Mouse (Mus musculus): Measurements from ENCODE around the gene Gpr176. TPM values are rescaled to one million over a fixed set of nuclear protein-coding genes. Genes with fewer than 3 reads are reported as not detected.
"Not testable (repeated sequence)": the region's sequence is repeated elsewhere in the genome, so short reads cannot be mapped to it uniquely, and the experiment has no call there.

Gpr176 gene
- total RNA-seq, 1 experiment from 2014 or later = 3.0 TPM

- no peak for DNase-seq
Observed at GRCm38 (mm10) chr2:118301041-118301545, 72.1 kb downstream of the Gpr176 start.

DNA sequence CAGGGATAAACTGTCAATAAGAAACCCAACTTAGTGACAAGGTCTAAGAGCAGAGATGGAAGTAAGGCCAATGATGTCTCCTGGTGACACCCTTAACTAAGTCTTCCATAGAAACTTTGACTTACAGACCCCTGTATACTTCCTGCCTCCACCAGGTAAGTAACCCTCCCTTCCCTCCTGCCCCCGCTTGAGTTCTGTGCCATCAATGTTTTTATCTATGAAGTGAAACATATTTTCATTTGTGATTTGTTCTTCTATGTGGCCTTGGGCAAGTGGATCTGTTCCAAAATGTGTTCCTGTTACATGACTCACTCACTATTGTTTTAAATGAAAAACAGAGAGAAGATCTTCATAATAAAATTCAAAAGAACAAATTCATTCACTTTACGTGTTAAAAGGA, 73.2 kb downstream of the Gpr176 start:
- peak; percentile 9 for DNase-seq

GRCm38 (mm10) chr2:118298601-118299000, 74.6 kb downstream of the Gpr176 start:
- DNase-seq = no peak

DNA sequence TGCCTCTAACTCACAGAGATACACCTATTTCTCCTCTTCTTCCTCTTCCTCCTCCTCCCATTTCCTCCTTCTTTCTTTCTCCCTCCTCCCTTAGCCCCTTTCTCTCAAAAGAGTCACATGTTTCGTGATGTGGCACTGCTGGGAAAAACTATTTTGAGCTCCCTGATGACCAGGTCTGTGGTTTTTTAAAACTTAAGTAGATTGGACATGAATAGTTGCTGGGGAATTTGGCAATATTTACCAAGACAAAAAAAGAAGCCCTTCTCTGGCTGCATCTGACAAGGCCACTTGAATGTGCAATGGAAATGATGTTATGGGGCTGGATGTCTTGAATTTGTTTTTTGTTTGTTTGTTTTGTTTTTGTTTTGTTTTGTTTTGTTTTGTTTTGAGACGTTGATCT, 75.3 kb downstream of the Gpr176 start:
- DNase-seq = no peak

DNA sequence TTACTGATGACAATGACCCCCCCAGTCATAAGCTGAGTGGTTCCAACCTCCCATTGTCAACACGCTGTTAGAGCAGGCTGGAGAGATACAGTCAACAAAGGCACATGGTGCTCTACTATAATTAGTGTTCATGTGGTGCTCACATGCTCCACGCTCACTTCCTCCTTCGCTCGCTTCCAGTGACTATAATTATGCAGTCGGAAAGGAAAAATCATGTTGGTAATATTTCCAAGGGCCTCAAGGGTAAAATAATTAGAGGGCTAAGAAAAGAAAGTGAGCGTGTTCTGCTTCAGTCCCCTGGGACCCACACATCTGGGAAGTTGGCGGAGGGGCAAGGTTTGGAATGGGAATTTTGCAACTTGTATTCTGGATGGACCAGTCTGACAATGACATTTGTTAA, 77.7 kb downstream of the Gpr176 start:
- no peak for DNase-seq

DNA sequence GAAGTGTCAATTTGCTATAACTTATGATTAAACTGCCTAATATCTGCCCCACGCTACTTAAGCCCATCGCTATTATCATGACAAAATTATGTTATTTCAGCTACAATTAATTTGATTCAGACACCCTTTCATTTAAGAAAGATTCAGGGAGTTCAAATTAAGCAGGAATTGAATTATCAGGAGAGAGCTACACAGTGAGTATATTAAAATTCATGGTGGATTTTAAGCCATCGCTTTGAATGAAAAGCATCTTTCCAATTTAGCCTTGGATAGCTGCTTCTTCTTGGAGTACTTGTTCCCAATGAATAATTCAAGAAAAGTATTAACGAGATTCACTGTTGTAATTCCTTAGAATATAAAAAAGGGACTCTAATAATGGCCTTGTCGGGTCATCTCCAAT, 79.6 kb downstream of the Gpr176 start:
- no peak for DNase-seq

GRCm38 (mm10) chr2:118289066-118289460, 84.2 kb downstream of the Gpr176 start:
- not testable (repeated sequence) for DNase-seq

DNA sequence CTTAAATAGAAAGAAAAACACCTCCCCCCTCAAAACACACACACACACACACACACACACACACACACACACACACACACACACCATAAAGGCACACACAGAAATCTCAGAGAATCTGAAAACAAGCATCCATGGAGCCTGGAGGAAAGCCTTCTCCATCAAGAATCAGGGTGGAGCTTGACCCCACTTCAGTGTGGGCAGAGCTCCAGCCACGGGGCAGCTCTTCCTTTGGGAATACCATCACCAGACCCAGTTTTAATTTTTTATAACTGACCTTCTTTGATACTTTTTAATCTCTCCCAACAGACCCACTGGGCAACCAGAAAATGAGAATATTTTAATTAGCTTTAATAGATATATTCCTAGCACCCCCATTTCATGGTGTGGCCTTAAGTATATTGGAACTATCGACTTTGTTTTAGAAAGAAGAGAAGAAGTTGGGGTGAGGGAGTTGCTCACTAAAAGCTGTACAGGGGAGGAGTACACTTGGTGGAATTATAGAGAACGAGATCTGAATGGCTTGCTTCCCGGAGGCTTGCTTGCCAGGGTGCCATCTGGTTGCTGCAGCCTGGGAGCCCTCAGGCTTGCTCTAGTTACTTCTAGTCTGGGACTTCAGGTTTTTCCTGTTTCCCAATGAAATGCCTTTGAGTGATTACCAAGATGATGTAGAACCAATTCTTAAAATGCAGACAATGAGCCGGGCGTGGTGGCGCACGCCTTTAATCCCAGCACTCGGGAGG, 84.7 kb downstream of the Gpr176 start:
- DNase-seq = no peak

DNA sequence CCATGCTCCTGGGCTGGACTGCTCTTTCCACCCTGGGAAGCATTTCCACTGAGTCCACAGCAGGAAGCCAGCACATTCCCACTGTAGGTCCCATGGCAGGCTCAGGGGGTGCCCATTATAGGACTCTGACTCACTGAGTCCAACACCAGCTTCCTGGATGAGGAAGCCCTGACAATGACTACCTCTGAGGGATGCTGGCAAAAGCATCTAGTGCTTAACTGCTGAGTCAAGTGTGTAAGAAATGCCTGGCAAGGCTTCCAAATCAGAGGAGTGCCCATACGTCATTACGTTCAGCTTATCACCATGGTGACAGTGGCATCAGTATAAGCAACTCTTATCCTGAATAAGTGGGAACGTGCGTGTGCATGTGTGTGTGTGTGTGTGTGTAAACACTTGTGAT, 85.5 kb downstream of the Gpr176 start:
- DNase-seq = no peak

- no peak for DNase-seq
Observed at GRCm38 (mm10) chr2:118282467-118282866, 90.8 kb downstream of the Gpr176 start.

DNA sequence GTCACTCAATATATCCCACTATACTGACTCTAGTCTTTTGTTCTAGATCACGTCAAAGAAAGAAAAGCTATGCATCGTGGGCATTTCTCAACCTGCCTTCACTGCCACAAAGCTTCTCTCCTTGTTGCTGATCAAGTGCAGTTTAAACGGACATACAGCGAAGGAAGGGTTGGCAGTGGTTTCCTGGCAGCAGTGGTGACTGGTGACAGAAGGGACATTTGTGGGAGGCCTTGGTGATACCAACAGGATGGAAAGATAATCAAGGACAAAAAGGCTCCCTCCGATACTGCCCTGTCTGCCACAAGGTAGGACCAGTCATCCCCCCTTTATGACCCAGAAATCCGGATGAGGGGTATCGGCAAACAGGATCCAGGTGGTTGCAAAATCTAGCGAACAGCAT, 95.0 kb downstream of the Gpr176 start:
- DNase-seq = no peak

DNA sequence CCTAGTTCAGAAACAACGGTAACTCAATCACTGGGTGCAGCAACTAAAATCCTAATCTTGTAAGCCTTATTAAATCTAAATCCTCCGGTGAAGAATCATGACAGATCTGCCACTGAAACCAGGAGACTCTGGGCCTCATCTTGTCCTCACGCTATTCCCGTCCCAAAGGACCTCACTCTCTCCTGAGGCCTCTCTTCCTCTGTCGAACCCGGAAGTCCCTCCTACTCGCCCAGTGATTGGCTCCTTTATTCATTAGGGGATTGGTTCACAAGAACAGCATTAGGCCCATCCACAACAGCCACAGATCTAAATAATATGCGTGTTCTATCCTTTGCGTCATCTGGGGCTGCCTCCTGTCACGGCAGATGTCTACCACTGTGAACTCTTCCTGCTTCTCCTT, 101.6 kb downstream of the Gpr176 start:
- DNase-seq = no peak

DNA sequence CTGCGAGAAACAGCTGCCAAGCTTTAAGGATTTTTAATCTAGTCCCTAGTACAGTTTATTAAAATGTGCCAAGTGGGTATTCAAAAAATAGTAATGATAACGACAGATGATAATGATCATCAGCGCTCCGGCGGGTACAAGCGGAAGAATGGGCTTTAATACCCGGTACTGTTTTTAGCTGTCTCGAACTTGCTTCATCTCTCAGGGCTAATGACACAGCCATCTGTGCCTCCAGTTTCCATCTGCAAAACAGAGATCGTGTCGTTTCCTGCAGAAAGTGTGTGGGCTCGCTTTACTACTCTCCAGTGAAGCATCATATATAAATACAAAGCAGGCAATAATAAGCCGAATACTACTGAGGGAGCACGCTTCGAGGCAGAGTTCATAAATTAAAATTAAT, 103.0 kb downstream of the Gpr176 start:
- DNase-seq = no peak

DNA sequence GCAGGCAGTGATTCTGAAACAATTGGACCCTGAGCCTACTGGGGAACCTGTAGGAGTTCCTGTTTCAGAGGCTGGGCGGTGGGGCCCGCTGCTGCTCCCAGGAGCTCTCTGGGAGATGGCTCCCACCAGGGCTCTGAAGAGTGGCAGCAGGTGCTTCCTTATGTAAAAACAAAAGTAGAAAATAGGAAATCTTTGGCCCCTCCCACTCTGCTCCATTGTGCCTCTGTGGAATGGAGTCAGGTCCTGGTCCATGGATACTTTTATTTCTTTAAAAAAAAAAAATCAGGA, 109.4 kb downstream of the Gpr176 start:
- DNase-seq = no peak

GRCm38 (mm10) chr2:118263151-118263913, 109.9 kb downstream of the Gpr176 start:
- DNase-seq = peak; percentile 8

- no peak for DNase-seq
Observed at GRCm38 (mm10) chr2:118262673-118263072, 110.5 kb downstream of the Gpr176 start.

DNA sequence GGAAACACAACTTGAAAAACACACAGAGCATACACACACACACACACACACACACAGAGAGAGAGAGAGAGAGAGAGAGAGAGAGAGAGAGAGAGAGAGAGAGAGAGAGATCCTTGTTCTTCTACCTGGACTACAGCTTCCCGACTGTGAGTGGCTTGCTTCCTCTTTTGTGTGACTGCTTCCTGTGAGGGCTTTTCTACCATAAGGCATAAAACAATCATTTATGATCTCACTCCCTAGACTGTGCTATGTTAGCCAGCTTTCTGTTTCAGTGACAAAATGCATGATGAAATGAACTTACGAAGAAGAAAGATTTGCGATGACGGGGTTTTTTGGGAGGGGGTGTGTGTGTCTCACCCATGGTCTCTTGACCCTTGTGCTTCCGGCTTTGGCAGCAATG, 113.5 kb downstream of the Gpr176 start:
- DNase-seq = no peak

DNA sequence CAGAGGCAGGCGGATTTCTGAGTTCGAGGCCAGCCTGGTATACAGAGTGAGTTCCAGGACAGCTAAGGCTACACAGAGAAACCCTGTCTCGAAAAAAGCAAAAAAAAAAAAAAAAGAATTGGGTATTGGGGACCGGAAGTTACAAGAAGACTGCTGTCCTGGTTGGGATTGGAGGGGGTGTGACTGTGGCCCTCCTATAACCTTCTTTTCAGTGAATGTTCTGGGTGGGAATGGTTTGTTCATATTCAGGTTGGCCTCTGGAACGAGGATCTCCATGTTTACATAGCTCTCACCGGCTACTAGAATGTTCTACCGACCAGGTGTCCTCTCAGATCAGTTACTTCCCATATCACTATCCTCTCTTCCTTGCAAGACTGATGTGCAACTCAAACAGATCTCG, 116.1 kb downstream of the Gpr176 start:
- no peak for DNase-seq

- peak; percentile 80 for DNase-seq
Observed at GRCm38 (mm10) chr2:118256621-118257053, 116.6 kb downstream of the Gpr176 start, which contains the start of gene Fsip1. Gene Fsip1 (minus strand): TSS chr2:118256966.

GRCm38 (mm10) chr2:118254516-118254915, 118.7 kb downstream of the Gpr176 start:
- no peak for DNase-seq

DNA sequence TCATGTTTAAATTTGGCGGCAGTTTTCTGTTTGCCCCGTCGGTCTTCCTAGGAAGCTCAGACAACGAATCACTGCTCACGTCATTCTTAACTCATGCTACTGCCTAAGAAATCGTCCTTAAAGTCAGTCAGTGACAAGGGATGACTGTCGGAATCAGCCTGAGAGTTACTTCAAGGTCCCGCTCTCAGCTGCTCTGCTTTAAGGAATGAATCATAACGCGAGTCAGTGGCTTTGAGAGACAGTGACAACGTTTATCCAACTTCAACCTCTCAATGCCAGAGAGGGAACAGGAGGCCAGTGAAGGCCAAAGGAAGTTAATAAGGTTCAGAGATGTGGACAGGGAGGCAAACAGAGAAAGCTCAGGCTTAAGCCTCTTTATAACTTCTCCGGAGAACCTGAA, 124.3 kb downstream of the Gpr176 start:
- DNase-seq = no peak

DNA sequence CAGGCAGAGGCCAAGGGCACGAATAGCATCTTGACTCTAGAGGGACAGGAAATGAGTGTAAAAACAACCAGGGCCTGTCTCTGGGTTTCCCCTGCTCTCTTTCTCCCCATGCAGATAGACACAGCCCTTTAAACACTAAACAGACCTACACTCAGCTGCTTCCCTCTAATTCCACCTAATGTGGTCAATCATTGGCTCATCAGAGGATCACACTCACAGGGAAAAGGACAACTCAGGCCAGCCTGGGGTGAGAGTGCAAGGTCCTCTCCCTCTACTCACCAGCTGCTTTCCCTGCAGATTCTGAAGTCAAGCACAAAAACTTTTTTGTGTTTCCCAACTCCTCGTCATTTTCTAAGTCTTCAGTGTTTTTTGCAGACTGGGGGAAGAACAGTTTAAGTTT, 125.2 kb downstream of the Gpr176 start:
- no peak for DNase-seq

DNA sequence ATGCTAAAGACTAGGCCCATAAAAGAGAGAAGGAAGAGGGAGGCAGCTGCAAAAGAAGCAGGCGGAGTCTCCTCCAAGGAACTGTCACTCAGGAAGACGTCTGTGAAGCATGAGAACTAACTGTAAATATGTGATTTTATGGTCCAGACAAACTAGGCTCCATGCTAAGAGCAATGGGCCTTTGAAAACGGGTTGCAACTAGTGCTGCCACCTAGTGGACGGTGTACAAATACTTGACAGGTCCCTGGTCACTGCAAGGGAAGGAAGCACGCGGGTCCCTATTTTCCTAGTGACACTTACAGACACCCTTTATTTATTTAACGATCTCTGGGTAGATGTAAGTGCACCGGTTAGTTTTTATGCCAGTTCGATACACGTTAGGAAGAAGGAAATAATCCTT, 127.3 kb downstream of the Gpr176 start:
- peak; percentile 70 for DNase-seq

DNA sequence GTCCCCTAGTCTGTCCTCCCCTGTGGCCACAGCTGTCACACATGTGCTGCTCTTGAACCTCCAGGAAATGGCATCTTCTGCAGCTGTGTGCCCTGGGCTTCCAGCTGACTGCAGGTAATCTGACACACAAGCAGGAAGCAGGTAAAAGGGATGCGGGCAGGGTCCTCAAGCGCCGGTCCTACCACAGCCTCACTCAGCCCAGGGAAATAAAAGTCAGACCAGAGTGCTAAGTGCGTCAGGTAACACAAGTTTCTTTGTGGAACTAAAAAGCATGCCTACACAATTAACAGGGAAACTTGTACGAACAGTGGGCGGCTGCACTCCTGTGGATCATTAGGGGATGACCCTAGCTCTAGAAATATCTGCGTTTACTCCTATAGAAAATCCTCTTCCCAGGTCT, 137.0 kb downstream of the Gpr176 start:
- no peak for DNase-seq
